Mouse (Mus musculus) heart, embryonic 11.5 days (tissue): ENCODE measurements around the gene Fam120b. TPM values are rescaled to one million over a fixed set of nuclear protein-coding genes. Genes with fewer than 3 reads are reported as not detected.
A peak's percentile ranks its signal among the peaks of the same experiment; 100 is the strongest.

Experiments used
- ATAC-seq: fragments of 200-750 bp; cut with Nextera tagmentation; replicated peaks from 2 replicates; pipeline ENCODE4 v1.8.0; 2017; ENCODE audit warnings: moderate library complexity; ENCODE audit not compliant: insufficient number of reproducible peaks, low FRiP score, low TSS enrichment
- H3K27ac ChIP-seq: fragments of 300-500 bp; sonication (generic); 2 replicates; pipeline ENCODE4 v1.5.1; 2014; ENCODE audit warnings: mild to moderate bottlenecking, low read depth, low read length
- H3K27me3 ChIP-seq: fragments of 300-500 bp; sonication (generic); 2 replicates; pipeline ENCODE4 v1.6.1; 2014; ENCODE audit warnings: mild to moderate bottlenecking, low read length, mixed read lengths; ENCODE audit not compliant: control insufficient read depth, insufficient read depth
- H3K36me3 ChIP-seq: fragments of 300-500 bp; sonication (generic); 2 replicates; pipeline ENCODE4 v1.6.1; 2014; ENCODE audit warnings: mild to moderate bottlenecking, low read length, moderate library complexity, mixed read lengths; ENCODE audit not compliant: control insufficient read depth, insufficient read depth
- H3K4me1 ChIP-seq: fragments of 300-500 bp; sonication (generic); 2 replicates; pipeline ENCODE4 v1.6.1; 2014; ENCODE audit warnings: low read length; ENCODE audit not compliant: control insufficient read depth, insufficient read depth
- H3K4me2 ChIP-seq: fragments of 300-500 bp; sonication (generic); 2 replicates; pipeline ENCODE4 v1.6.1; 2014; ENCODE audit warnings: mild to moderate bottlenecking, moderate library complexity
- H3K4me3 ChIP-seq: fragments of 300-500 bp; sonication (generic); 2 replicates; pipeline ENCODE4 v1.5.1; 2014; ENCODE audit warnings: low read depth, low read length
- H3K9ac ChIP-seq: fragments of 300-500 bp; sonication (generic); 2 replicates; pipeline ENCODE4 v1.6.1; 2014; ENCODE audit warnings: mild to moderate bottlenecking, low read depth, low read length, moderate library complexity
- H3K9me3 ChIP-seq: fragments of 300-500 bp; sonication (generic); replicated peaks from 2 replicates; pipeline ENCODE4 v1.6.1; 2016; ENCODE audit warnings: low read length; ENCODE audit not compliant: control insufficient read depth
- WGBS: fragments of 180-500 bp; shearing (Covaris S2); extraction: QIAGEN DNeasy Blood & Tissue Kit; methylation state at CpG from one replicate; pipeline ENCODE4 v1.1.7; 2014; ENCODE audit not compliant: insufficient replicate concordance; 5-methylcytosine and 5-hydroxymethylcytosine counted together
- polyA plus RNA-seq: library from polyadenylated mRNA; unstranded; fragments of >200 nt; fragmentation: Nextera tagmentation; extraction: Ambion mirVana; gene quantifications from 2 replicates; pipeline ENCODE4 v1.2.1, GENCODE M21; 2014

Fam120b gene
- polyA plus RNA-seq, 1 experiment from 2014 or later, result 16.7 TPM

- Histone ChIP-seq H3K9ac (no peak overlapping the region), H3K4me1 (no peaks in the 10 kb centered on the region), H3K4me3 (no peak overlapping the region), H3K36me3 (no peaks in the 10 kb centered on the region), H3K4me2 (no peak overlapping the region), H3K9me3 (no peaks in the 10 kb centered on the region), H3K27me3 (no peaks in the 10 kb centered on the region), H3K27ac (no peak overlapping the region)
- no peak for ATAC-seq
- WGBS, result 67% methylated on average over 4 of the region's 4 CpGs
These were observed 59.2 kb downstream of the Fam120b start for GRCm38 (mm10) chr17:15455203-15455602.

- 77% methylated on average over 2 of the region's 2 CpGs for WGBS
- Histone ChIP-seq H3K9ac (no peak overlapping the region), H3K9me3 (no peaks in the 10 kb centered on the region), H3K36me3 (no peaks in the 10 kb centered on the region), H3K4me1 (no peaks in the 10 kb centered on the region; the same call in 1 of the 2 replicates), H3K27ac (no peak overlapping the region), H3K4me3 (no peak overlapping the region), H3K27me3 (no peaks in the 10 kb centered on the region), H3K4me2 (no peak overlapping the region)
- no peak for ATAC-seq
These were observed 60.6 kb downstream of the Fam120b start for GRCm38 (mm10) chr17:15456595-15456994.

DNA sequence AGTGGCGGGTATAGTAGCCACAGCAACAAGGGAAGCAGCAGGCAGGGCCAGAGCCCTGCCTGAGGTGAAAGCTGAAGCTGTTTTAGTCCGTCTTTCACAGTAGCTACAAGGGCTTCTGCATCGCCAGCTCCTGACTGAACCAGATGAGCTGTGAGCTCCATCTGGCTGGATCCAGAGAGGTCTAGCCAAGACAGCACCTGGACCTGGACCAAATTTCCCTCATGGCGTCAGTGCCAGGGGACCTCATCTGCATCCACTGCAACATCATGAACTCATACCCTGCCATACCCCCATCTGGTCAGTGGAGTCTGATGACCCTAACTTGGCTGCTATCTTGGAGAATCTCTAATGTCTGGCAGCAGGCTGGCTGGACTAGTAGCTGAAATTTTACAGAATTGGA, 63.8 kb downstream of the Fam120b start:
- H3K36me3 ChIP-seq, result 0 out of 2 replicates have a peak, but pooled peaks cover 3% of the 10 kb centered on the region
- no peak overlapping the region for H3K4me2 ChIP-seq
- H3K9me3 ChIP-seq, result no peaks in the 10 kb centered on the region
- H3K4me1 ChIP-seq, result peaks cover 11% of the 10 kb centered on the region
- H3K27me3 ChIP-seq, result no peaks in the 10 kb centered on the region
- no peak for ATAC-seq
- no peak overlapping the region for H3K4me3 ChIP-seq
- H3K27ac ChIP-seq, result no peak overlapping the region
- no peak overlapping the region for H3K9ac ChIP-seq
- 76% methylated on average over 4 of the region's 4 CpGs for WGBS

DNA sequence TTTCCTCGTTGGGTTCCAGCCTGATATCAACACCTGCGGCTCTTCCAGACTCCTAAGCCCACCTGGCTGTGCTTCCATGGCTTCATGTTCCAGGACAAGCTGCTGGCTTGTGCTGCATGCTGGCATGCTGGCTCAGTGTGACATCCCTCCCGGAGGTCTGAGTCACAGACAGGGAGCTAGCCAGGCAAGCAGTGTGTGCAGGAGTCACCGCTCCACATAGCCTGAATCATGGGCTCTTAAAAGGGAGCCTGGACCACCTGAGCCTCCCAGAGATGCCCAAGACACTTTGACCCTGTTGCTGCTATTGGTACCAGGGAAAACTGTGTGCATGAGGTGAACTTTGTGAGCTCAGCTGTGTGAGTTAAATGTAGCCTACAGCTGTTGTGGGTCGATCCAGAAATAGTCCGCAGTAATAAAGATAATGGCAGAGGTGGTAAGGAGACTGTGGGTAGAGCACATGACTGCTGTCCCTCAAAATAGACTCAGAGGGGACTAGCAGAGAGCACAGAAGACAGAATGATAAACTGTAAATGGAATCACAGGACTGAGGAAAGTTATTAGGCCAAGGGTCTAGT, 66.0 kb downstream of the Fam120b start:
- H3K36me3 ChIP-seq, result 0 out of 2 replicates have a peak, but pooled peaks cover 3% of the 10 kb centered on the region
- H3K9ac ChIP-seq, result 0 out of 2 replicates have a peak overlapping the region, but pooled peaks have one; percentile 22
- no peaks in the 10 kb centered on the region for H3K27me3 ChIP-seq
- peak; percentile 65; the same call in 1 of the 2 replicates for ATAC-seq
- H3K27ac ChIP-seq, result peak overlapping the region; percentile 90
- H3K9me3 ChIP-seq, result no peaks in the 10 kb centered on the region
- H3K4me3 ChIP-seq, result no peak overlapping the region
- H3K4me1 ChIP-seq, result peaks cover 11% of the 10 kb centered on the region
- peak overlapping the region; percentile 27 for H3K4me2 ChIP-seq
- WGBS, result 66% methylated on average over 6 of the region's 6 CpGs

- peaks cover 15% of the 10 kb centered on the region for H3K36me3 ChIP-seq
- ATAC-seq, result no peak
- no peak overlapping the region for H3K4me2 ChIP-seq
- H3K9ac ChIP-seq, result no peak overlapping the region
- H3K9me3 ChIP-seq, result no peaks in the 10 kb centered on the region
- 0 out of 2 replicates have a peak, but pooled peaks cover 6% of the 10 kb centered on the region for H3K4me1 ChIP-seq
- no peaks in the 10 kb centered on the region for H3K27me3 ChIP-seq
- H3K4me3 ChIP-seq, result no peak overlapping the region
- WGBS, result 19% methylated on average over 5 of the region's 5 CpGs
- H3K27ac ChIP-seq, result no peak overlapping the region
These were observed 71.7 kb downstream of the Fam120b start for GRCm38 (mm10) chr17:15467669-15468068.

GRCm38 (mm10) chr17:15472671-15473070, 76.7 kb downstream of the Fam120b start:
- H3K9me3 ChIP-seq, result no peaks in the 10 kb centered on the region
- no peaks in the 10 kb centered on the region for H3K4me1 ChIP-seq
- ATAC-seq, result no peak
- H3K27ac ChIP-seq, result no peak overlapping the region
- H3K36me3 ChIP-seq, result peaks cover 47% of the 10 kb centered on the region
- no peak overlapping the region for H3K4me3 ChIP-seq
- H3K9ac ChIP-seq, result no peak overlapping the region
- H3K4me2 ChIP-seq, result no peak overlapping the region
- WGBS, result 87% methylated on average over 4 of the region's 4 CpGs
- H3K27me3 ChIP-seq, result no peaks in the 10 kb centered on the region

Other genes with a start within 250 kb of the Fam120b start
- 5.4 and 6.3 TPM in 2 replicates for gene Dll1, start 19.3 kb upstream of the Fam120b start, polyA plus RNA-seq
- gene Psmb1, start 103.5 kb downstream of the Fam120b start, polyA plus RNA-seq, result 223 and 233 TPM in 2 replicates
- gene Tbp, start 103.7 kb downstream of the Fam120b start, polyA plus RNA-seq, result 31.7 and 40.0 TPM in 2 replicates
- gene Pdcd2, start 131.1 kb downstream of the Fam120b start, polyA plus RNA-seq, result 30.1 and 33.4 TPM in 2 replicates
- gene Prdm9, start 168.2 kb downstream of the Fam120b start, polyA plus RNA-seq, result 1.0 and 1.2 TPM in 2 replicates